Mouse (Mus musculus): ENCODE measurements at regions not wholly inside any gene's neighbourhood (a gene's known extent, or its start where the extent isn't known, plus 50 kb on each side); places are given as distances from the start of the nearest gene placed in this dataset.

DNA sequence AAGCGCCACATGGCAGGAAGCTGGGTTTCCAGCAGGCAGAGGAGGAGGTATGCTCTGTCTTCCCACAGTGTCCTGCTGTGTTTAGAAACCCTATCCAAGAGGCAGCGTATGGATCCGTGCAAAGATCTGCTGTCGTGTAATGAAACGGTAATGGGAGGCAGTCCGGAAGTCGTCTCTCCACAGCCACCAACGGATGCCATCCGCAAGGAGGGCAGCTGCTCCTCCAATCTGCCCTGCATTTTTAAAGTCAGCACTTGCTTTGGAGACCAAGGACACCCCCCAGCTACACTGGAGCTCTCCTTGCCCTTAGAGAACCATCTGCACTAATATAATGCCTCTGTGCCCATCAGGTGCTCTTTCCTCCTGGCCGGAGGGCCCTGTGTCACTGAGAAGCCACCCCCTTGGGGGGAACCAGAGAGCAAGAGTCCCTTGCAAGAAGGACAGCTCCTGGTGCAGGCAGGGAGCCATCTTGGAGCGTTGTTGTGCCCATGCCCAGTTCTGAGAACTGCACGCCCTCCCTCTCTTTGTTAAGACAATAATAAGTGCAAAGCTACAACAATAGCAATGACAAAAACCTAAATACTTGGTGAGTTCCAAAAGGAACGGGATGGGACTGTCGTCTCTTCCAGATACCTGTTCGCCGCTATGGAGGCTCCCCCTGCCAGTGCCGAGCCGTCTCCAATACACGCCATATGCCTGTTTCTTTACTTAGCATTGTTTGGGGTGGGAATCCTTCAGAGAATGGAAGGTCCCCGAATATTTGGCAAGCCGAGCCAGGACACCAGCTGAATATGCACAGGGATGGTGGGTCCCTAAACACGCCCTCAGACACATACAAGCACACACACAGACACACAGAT is 384.4 kb downstream of the Zfp536 start:
- DNase-seq (ENCODE audit: low spot score): no peak

- no peak for DNase-seq (ENCODE audit: low spot score)
Observed at GRCm38 (mm10) chr7:37389703-37390087, 383.7 kb downstream of the Zfp536 start.

- DNase-seq (ENCODE audit: low spot score): no peak
Observed at GRCm38 (mm10) chr7:37390271-37390670, 383.2 kb downstream of the Zfp536 start.

DNA sequence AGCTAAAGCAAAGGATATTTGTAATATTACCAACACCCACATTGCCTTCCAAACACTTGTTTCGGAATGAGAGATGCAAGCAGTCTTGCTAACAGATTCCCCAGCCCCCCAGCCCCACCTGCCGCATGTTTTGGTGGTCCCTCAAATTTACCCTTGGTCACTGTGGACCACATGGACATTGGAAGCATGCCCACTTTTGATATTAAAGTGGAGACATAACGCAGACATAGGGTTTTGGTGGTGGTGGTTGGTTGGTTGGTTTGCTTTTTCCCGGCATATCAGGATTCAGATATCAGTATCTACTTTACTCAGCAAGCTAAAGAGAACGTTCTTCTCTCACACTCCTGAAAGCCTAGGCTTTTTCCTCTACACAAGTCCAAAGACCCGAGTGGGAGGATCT is 381.3 kb downstream of the Zfp536 start:
- no peak for DNase-seq (ENCODE audit: low spot score)

DNA sequence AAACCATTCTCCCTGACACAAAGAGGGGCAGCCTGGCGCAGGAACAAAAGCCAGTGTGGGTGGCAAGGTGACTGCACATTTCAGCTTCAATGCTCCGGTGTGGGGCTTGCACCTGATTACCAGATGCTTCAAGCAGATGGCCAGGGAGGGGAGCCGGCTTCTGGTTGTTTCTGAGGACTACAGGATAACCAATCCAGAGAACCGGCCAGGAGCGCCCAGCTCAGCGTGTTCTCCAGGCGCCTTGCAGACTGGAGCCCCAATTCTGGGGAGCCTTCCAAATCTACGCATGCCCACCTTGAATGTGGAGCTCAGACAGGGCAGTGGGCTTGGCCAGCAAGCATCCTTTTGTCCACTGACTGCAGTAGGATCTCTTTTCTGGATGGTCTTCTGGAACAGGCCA is 380.8 kb downstream of the Zfp536 start:
- DNase-seq (ENCODE audit: low spot score): no peak

GRCm38 (mm10) chr7:37393071-37393470 is 380.4 kb downstream of the Zfp536 start:
- DNase-seq (ENCODE audit: low spot score): no peak

GRCm38 (mm10) chr7:37394965-37395426 is 378.4 kb downstream of the Zfp536 start:
- DNase-seq (ENCODE audit: low spot score): no peak

DNA sequence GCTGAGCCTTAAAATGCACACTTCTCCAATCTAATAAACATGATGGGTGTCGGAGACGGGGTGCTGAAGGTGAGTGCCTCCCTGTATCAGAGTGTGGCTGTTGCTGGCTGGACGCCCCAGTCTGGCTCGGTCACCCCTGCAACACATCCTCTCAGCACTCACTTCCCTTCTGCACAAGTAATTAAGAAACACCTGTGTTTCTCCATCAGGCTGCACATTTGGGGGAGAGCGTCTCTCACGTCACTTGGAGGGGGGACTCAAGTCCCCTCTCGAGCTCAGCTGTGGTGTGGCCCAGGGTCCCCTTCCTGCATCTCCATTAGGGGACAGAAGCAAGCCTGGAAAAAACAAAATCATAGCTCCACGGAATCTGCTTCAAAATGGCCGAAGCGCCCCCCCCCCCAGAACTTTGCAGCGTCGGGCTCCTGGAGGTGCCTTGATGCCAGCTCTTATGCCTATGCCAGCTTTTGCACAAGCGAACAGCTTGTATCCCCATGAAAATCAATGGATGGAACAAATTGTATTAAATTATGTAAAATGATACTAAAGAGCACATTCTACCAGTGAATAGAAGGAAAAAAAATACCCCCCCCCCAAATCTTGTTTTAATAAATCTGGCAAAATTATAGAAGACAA is 377.4 kb downstream of the Zfp536 start:
- DNase-seq (ENCODE audit: low spot score): no peak

DNA sequence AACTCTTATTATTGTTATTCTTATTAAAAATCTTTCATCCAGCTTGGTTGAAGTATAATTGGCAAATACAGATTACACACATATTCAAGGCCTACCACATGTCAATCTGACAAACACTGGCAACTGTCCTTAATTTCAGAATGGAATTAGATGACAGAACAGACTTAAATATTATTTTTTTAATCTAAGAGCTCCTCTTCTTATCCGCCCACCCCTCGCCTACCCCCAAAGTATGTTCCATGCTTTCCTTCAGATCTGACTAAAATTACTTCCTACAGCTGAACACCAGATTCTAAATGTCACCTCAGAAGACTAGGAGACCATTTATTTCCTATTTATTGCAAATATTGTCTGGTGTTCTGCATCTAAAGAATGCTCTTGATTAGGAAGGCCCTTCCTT is 370.0 kb downstream of the Zfp536 start:
- no peak for DNase-seq (ENCODE audit: low spot score)

DNA sequence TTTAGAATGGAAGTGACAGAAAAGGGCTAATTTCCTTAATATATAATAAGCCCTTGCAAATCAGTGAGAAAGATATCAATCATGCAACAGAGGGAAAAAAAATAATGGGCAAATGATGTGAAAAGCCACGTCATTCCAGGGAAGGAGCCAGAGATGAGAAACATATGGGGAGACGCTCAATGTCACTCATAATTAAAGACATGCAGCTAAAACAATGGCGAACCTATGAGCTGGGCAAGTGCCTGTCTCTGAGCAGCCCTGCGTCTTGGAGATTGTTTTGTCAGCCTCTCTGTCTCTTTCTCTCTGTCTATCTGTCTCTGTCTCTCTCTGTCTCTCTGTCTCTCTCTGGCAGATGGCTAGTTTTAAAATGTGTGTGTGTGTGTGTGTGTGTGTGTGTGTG is 360.1 kb downstream of the Zfp536 start:
- DNase-seq (ENCODE audit: low spot score): peak; percentile 45

DNA sequence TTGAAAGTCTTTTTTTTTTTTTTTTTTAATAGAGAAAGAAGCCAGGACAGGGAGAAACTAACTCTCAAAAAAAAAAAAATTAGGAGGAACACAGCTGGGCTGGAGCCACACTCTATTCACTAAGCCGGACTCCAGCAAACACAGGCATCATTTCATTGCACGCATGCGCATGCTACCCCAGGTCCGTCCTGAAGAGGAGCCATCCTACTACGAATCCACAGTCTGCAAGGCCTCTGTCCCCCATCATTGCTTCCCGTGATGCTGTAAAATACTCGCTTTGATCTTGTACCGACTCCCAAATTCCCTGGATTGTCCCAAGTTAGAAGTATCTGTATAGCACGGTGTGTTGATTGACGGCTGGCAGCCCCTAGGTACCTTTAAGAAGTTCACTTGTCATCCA is 351.7 kb downstream of the Zfp536 start:
- no peak for DNase-seq (ENCODE audit: low spot score)

Measured in retina, embryonic 14.5 days (tissue).